Mouse (Mus musculus): Measurements from ENCODE around the gene Vmn1r224. TPM values are rescaled to one million over a fixed set of nuclear protein-coding genes. Genes with fewer than 3 reads are reported as not detected.

Gene Vmn1r224
- total RNA-seq (2015; ENCODE audit: low replicate concordance) (not detected in 2 replicates), total RNA-seq (2017; ENCODE audit: low replicate concordance) (0.14 TPM in 1 of 2 replicates, not detected in the other)

DNA sequence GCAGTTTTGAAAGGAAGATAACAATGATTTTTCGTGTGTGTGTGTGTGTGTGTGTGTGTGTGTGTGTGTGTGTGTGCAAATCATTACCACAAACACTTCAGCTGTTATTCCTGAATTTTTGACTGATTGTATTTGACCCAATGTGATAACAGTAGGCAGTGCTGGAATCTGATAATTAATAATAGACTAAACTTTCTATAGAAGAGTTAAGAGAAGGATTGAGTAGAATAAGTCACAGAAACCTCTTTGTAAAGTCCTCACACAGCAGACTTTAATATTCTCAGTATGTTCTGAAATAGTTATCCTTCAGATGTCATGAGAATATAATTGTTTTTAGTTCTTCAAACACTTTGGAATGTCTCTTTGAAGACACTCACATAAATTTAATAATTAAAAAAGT lies at the start of gene Vmn1r224:
Gene Vmn1r224 (plus strand): TSS at position 301 of the 400 bp plus-strand sequence.
- no peak for ATAC-seq (replicated peaks; ENCODE audit: low FRiP score, poor library complexity, severe bottlenecking)

DNA sequence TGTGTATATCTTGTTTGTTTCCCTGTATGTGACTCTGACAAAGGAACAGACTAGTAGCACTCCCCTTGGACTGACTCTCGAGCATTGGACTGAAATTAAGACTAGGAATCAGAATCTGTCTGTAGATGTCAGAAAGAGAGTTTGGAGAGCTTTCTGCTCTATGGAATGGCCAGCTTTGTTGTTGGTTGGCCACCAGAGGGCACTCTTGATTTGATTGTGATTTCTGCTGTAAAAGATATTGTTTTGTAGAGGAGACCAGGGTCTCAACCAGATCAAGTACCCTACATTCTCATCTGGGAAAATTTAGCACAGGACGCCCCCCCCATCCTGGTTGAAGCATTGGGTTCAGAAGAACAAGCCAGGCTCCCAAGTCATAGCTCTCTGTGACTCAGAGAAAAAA lies 14.8 kb upstream of the Vmn1r224 start:
- ATAC-seq (replicated peaks; ENCODE audit: low FRiP score, poor library complexity, severe bottlenecking), result no peak

DNA sequence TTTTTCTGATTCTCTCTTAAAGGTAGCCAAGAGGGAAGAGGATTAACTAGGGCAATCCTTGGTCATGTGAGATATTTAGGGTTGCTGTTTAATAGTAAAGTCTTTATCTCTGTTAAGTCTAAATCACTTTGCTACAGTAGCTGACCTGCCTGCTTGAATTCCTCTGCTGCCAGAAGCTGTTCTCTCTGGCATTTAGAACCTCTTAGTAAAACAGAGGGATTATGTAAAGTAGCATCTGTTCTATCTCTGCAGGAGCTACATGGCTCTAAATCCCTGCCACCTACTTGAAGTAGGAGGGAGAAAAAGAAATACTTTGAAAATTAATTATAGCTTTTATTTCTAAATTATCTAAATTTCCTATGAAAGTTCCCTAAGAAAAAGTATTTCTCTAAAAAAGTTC lies 25.3 kb downstream of the Vmn1r224 start:
- ATAC-seq (replicated peaks; ENCODE audit: low FRiP score, poor library complexity, severe bottlenecking), result no peak

DNA sequence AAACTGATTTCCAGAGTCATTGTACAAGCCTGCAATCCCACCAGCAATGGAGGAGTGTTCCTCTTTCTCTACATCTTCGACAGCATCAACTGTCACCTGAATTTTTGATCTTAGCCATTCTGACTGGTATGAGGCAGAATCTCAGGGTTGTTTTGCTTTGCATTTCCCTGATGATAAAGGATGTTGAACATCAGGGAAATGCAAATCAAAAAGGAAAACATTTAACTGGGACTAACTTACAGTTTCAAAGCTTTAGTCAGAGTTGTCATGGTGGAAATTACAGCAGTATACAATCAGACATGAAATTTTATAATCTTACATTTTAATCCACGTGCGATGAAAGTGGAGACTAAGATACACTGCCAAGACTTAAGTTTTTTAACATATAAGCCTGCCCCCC lies 59.4 kb downstream of the Vmn1r224 start:
- no peak for ATAC-seq (replicated peaks; ENCODE audit: low FRiP score, poor library complexity, severe bottlenecking)

Other genes starting within 250 kb of the Vmn1r224 start
- not detected in 2 replicates for gene Fpr-rs6, start 231.0 kb upstream of the Vmn1r224 start, total RNA-seq (2015; ENCODE audit: low replicate concordance)
- gene Fpr-rs6, start 231.0 kb upstream of the Vmn1r224 start, total RNA-seq (2017; ENCODE audit: low replicate concordance), result not detected in 2 replicates
- not detected in 2 replicates for gene Vmn2r105, start 179.1 kb upstream of the Vmn1r224 start, total RNA-seq (2015; ENCODE audit: low replicate concordance)
- under 0.01 TPM in 1 of 2 replicates, not detected in the other for gene Vmn2r105, start 179.1 kb upstream of the Vmn1r224 start, total RNA-seq (2017; ENCODE audit: low replicate concordance)
- not detected in 2 replicates for gene Vmn2r106, start 128.6 kb upstream of the Vmn1r224 start, total RNA-seq (2015; ENCODE audit: low replicate concordance)
- 0.26 TPM in 1 of 2 replicates, not detected in the other for gene Vmn2r106, start 128.6 kb upstream of the Vmn1r224 start, total RNA-seq (2017; ENCODE audit: low replicate concordance)
- not detected in 2 replicates for gene Vmn2r107, start 68.9 kb upstream of the Vmn1r224 start, total RNA-seq (2015; ENCODE audit: low replicate concordance)
- gene Vmn2r107, start 68.9 kb upstream of the Vmn1r224 start, total RNA-seq (2017; ENCODE audit: low replicate concordance), result 0.14 TPM in 1 of 2 replicates, not detected in the other
- not detected in 2 replicates for gene Vmn2r108, start 67.2 kb downstream of the Vmn1r224 start, total RNA-seq (2015; ENCODE audit: low replicate concordance)
- gene Vmn2r108, start 67.2 kb downstream of the Vmn1r224 start, total RNA-seq (2017; ENCODE audit: low replicate concordance), result not detected in 2 replicates
- not detected in 2 replicates for gene Vmn1r225, start 84.0 kb downstream of the Vmn1r224 start, total RNA-seq (2015; ENCODE audit: low replicate concordance)
- not detected in 2 replicates for gene Vmn1r225, start 84.0 kb downstream of the Vmn1r224 start, total RNA-seq (2017; ENCODE audit: low replicate concordance)
- gene Vmn2r109, start 150.6 kb downstream of the Vmn1r224 start, total RNA-seq (2015; ENCODE audit: low replicate concordance), result not detected in 2 replicates
- not detected in 2 replicates for gene Vmn2r109, start 150.6 kb downstream of the Vmn1r224 start, total RNA-seq (2017; ENCODE audit: low replicate concordance)
- gene Vmn2r110, start 182.3 kb downstream of the Vmn1r224 start, total RNA-seq (2015; ENCODE audit: low replicate concordance), result not detected in 2 replicates
- not detected in 2 replicates for gene Vmn2r110, start 182.3 kb downstream of the Vmn1r224 start, total RNA-seq (2017; ENCODE audit: low replicate concordance)
- not detected in 2 replicates for gene Fpr-rs3, start 210.7 kb downstream of the Vmn1r224 start, total RNA-seq (2015; ENCODE audit: low replicate concordance)
- not detected in 2 replicates for gene Fpr-rs3, start 210.7 kb downstream of the Vmn1r224 start, total RNA-seq (2017; ENCODE audit: low replicate concordance)

Measured in erythroblast, adult 5-6 weeks (primary cell).